Mouse (Mus musculus) G1E (cell line): Measurements from ENCODE around the gene Scaf1. TPM values are rescaled to one million over a fixed set of nuclear protein-coding genes. Genes with fewer than 3 reads are reported as not detected.

ENCODE experiments used
- ATAC-seq: 2 replicates; pipeline ENCODE4 v1.8.0; 2016; ENCODE audit warnings: mild to moderate bottlenecking; ENCODE audit not compliant: insufficient number of reproducible peaks, poor library complexity, low FRiP score, severe bottlenecking; ENCODE audit errors: extremely low read depth
- DNase-seq: peaks from one replicate; pipeline ENCODE4 v3.0.0; 2012; ENCODE audit warnings: low spot score
- H3K27me3 ChIP-seq: 2 replicates; pipeline ENCODE4 v1.6.1; 2012; ENCODE audit warnings: mild to moderate bottlenecking, low read length, inconsistent platforms; ENCODE audit not compliant: insufficient read depth
- H3K36me3 ChIP-seq: replicated peaks from 2 replicates; pipeline ENCODE3; 2012; ENCODE audit warnings: mild to moderate bottlenecking, inconsistent platforms
- H3K4me1 ChIP-seq: 2 replicates; pipeline ENCODE4 v1.6.1; 2012; ENCODE audit warnings: low read depth, low read length, inconsistent platforms, mixed read lengths; ENCODE audit not compliant: insufficient read depth
- H3K4me3 ChIP-seq: 2 replicates; pipeline ENCODE4 v1.5.1; 2012; ENCODE audit warnings: low read depth, mild to moderate bottlenecking, inconsistent platforms, low read length, moderate library complexity, mixed read lengths
- H3K9me3 ChIP-seq: replicated peaks from 2 replicates; pipeline ENCODE4 v1.6.1; 2012; ENCODE audit warnings: inconsistent platforms
- CTCF ChIP-seq: IDR thresholded peaks from 2 replicates; pipeline ENCODE4 v1.5.1; 2012; ENCODE audit warnings: low read depth, low read length, inconsistent platforms, mixed read lengths
- GATA1 ChIP-seq: IDR thresholded peaks from 2 replicates; pipeline ENCODE4 v1.6.1; 2012; ENCODE audit warnings: borderline replicate concordance, low read length, inconsistent platforms, mixed read lengths
- GATA2 ChIP-seq: IDR thresholded peaks from 2 replicates; pipeline ENCODE4 v1.6.1; 2012; ENCODE audit warnings: low read depth, low read length, inconsistent platforms, borderline replicate concordance
- POLR2AphosphoS5 ChIP-seq: IDR thresholded peaks from 2 replicates; pipeline ENCODE4 v1.6.1; 2012; ENCODE audit warnings: low read depth, low read length, inconsistent platforms; ENCODE audit not compliant: insufficient replicate concordance
- TAL1 ChIP-seq: conservative IDR thresholded peaks from 2 replicates; pipeline ENCODE4 v1.6.1; 2012; ENCODE audit warnings: low read depth, low read length, inconsistent platforms, mixed read lengths
- polyA plus RNA-seq: library from polyadenylated mRNA; stranded (reverse); fragments of >175 nt; gene quantifications from 2 replicates; pipeline ENCODE4 v1.2.3, GENCODE M21; 2012
- total RNA-seq, 2 experiments: library from RNA; stranded (forward) in 1 of 2; stranded (reverse) in 1 of 2; fragments of 200-1000 nt in 1 of 2; fragments of >200 nt in 1 of 2; fragmentation: Nextera tagmentation in 1 of 2; gene quantifications; 2 replicates each; pipeline ENCODE4 v1.2.3; 2014 to 2017

Scaf1 gene
- total and polyA plus RNA-seq, 3 experiments: 13.5 to 203 (median 111) TPM

GRCm38 (mm10) chr7:45000539-45001114 is 15.5 kb downstream of the Scaf1 start:
- TF ChIP-seq GATA2 (no peak), GATA1 (no peak), TAL1 (no peak), CTCF (no peak), POLR2AphosphoS5 (no peak)
- Histone ChIP-seq H3K4me1 (peaks cover 79% of the 10 kb centered on the region), H3K4me3 (peak overlapping the region; percentile 44; the same call in 1 of the 2 replicates), H3K9me3 (no peaks in the 10 kb centered on the region), H3K36me3 (peaks cover 80% of the 10 kb centered on the region), H3K27me3 (no peaks in the 10 kb centered on the region)
- DNase-seq: no peak
- ATAC-seq: no peak

DNA sequence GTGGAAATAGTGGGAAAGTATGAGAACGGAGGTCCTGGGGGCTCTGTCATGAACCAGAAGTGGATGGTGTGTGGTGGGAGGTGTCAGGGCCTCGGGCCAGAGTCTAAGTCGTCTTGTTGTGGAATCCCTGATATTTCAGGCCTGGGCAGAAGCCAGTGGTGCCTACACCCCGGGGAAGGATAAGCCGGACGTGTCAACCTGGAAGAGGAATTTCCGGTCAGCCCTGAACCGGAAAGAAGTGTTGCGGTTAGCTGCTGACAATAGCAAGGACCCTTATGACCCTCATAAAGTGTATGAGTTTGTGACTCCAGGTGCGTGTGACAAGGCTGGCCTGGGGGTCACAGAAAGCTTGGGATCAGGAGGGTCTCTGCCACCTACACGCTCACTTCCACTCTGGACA is 16.4 kb downstream of the Scaf1 start:
- peaks cover 79% of the 10 kb centered on the region for H3K4me1 ChIP-seq
- peak overlapping the region; percentile 35; the same call in 1 of the 2 replicates for H3K4me3 ChIP-seq
- H3K36me3 ChIP-seq: peaks cover 80% of the 10 kb centered on the region
- ATAC-seq (no peak), DNase-seq (no peak)
- TF ChIP-seq POLR2AphosphoS5 (no peak), GATA1 (no peak), GATA2 (no peak), TAL1 (no peak), CTCF (no peak)
- no peaks in the 10 kb centered on the region for H3K9me3 ChIP-seq
- H3K27me3 ChIP-seq: no peaks in the 10 kb centered on the region

DNA sequence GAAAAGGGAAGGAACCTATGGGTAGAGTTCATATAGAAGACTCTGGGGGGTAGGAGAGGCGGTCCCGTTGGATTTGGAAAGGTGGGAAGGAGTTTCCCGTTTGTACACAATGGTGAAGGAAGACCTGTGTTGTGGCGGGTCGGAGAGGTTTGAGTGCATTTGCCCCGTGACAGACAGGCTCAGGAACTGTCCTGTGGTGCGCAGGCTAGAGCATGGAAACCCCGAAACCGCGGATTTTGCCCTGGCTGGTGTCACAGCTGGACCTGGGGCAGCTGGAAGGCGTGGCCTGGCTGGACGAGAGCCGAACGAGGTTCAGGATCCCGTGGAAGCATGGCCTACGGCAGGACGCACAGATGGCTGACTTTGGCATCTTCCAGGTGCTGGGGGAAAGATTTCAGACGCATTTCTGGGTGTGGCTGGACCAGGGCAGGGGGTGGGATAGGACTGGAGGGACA is 17.6 kb downstream of the Scaf1 start, which contains the start of gene Bcl2l12:
Bcl2l12 (minus strand) TSS at position 212 of the 455 bp plus-strand sequence.
- H3K27me3 ChIP-seq: no peaks in the 10 kb centered on the region
- H3K36me3 ChIP-seq: peaks cover 80% of the 10 kb centered on the region
- H3K4me3 ChIP-seq: peak within 1 kb of the TSS; percentile 75
- peak; percentile 56 for DNase-seq
- ATAC-seq: no peak
- TF ChIP-seq POLR2AphosphoS5 (no peak), GATA2 (no peak), CTCF (no peak), TAL1 (no peak), GATA1 (no peak)
- peaks cover 74% of the 10 kb centered on the region for H3K4me1 ChIP-seq
- no peaks in the 10 kb centered on the region for H3K9me3 ChIP-seq

GRCm38 (mm10) chr7:44997940-44998428 is 18.2 kb downstream of the Scaf1 start:
- peak overlapping the region; percentile 75 for H3K4me3 ChIP-seq
- no peaks in the 10 kb centered on the region for H3K9me3 ChIP-seq
- ATAC-seq: no peak
- TF ChIP-seq CTCF (no peak), GATA1 (no peak), POLR2AphosphoS5 (no peak), GATA2 (no peak), TAL1 (no peak)
- H3K36me3 ChIP-seq: peaks cover 80% of the 10 kb centered on the region
- peaks cover 72% of the 10 kb centered on the region for H3K4me1 ChIP-seq
- DNase-seq: no peak
- H3K27me3 ChIP-seq: no peaks in the 10 kb centered on the region

GRCm38 (mm10) chr7:44997231-44997939 is 18.8 kb downstream of the Scaf1 start, which contains the start of gene Irf3:
Gene Irf3 (plus strand): TSS chr7:44997648.
- TF ChIP-seq GATA1: no peak
- peak; percentile 83 for DNase-seq
- H3K27me3 ChIP-seq: no peaks in the 10 kb centered on the region
- H3K4me3 ChIP-seq: peak within 1 kb of the TSS; percentile 75
- no peaks in the 10 kb centered on the region for H3K9me3 ChIP-seq
- H3K36me3 ChIP-seq: peaks cover 80% of the 10 kb centered on the region
- peaks cover 70% of the 10 kb centered on the region for H3K4me1 ChIP-seq
- peak; percentile 81 for ATAC-seq

DNA sequence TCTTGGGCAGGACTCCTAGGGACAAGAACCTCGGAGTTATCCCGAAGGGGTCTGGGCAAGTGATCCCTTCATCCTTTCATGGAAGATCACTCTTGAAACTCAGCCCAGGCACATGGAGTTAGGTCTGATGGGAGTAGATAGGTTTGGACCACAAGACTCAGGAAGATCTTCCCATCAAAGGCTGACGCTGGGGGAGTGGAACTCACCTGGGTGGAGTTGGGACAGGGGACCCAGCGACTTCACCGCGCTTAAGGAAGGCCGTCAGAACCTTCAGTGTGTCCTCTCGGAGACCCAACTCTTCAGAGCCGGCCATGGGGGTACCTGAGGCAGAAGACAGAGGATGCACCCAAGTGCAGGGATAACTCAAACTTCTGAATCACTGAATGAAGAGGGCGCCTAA is 19.5 kb downstream of the Scaf1 start:
- no peak for ATAC-seq

More for the DNA sequence above, 19.5 kb downstream of the Scaf1 start:
- H3K27me3 ChIP-seq: no peaks in the 10 kb centered on the region
- no peaks in the 10 kb centered on the region for H3K9me3 ChIP-seq
- TF ChIP-seq TAL1: no peak
- TF ChIP-seq CTCF: no peak
- no peak for TF ChIP-seq GATA2
- no peak for TF ChIP-seq POLR2AphosphoS5
- TF ChIP-seq GATA1: no peak
- peaks cover 80% of the 10 kb centered on the region for H3K36me3 ChIP-seq
- DNase-seq: no peak
- H3K4me3 ChIP-seq: peak overlapping the region; percentile 75
- H3K4me1 ChIP-seq: peaks cover 66% of the 10 kb centered on the region
